Mouse (Mus musculus) ES-Bruce4 (cell line): ENCODE measurements around the gene Fxn.

Experiments
- CTCF ChIP-seq: IDR thresholded peaks from one replicate; pipeline ENCODE4 v1.8.1; 2011; ENCODE audit warnings: low read depth, low read length
- POLR2A ChIP-seq: IDR thresholded peaks from one replicate; pipeline ENCODE4 v1.8.1; 2011; ENCODE audit warnings: low read length; ENCODE audit not compliant: insufficient read depth

GRCm38 (mm10) chr19:24262736-24263135 lies 17.7 kb downstream of the Fxn start:
- TF ChIP-seq CTCF (no peak), POLR2A (no peak)
